Mouse (Mus musculus) duodenum, adult 2 months (tissue): ENCODE measurements around the gene Pgd. TPM values are rescaled to one million over a fixed set of nuclear protein-coding genes. Genes with fewer than 3 reads are reported as not detected.

ENCODE experiments used
- polyA plus RNA-seq: library from polyadenylated mRNA; depleted of rRNA; stranded (reverse); fragments of >200 nt; gene quantifications from 2 replicates; pipeline ENCODE4 v1.2.3, GENCODE M21; 2012; ENCODE audit warnings: low replicate concordance; rRNA removed

Gene Pgd
- 257 and 332 TPM in 2 replicates for polyA plus RNA-seq

DNA sequence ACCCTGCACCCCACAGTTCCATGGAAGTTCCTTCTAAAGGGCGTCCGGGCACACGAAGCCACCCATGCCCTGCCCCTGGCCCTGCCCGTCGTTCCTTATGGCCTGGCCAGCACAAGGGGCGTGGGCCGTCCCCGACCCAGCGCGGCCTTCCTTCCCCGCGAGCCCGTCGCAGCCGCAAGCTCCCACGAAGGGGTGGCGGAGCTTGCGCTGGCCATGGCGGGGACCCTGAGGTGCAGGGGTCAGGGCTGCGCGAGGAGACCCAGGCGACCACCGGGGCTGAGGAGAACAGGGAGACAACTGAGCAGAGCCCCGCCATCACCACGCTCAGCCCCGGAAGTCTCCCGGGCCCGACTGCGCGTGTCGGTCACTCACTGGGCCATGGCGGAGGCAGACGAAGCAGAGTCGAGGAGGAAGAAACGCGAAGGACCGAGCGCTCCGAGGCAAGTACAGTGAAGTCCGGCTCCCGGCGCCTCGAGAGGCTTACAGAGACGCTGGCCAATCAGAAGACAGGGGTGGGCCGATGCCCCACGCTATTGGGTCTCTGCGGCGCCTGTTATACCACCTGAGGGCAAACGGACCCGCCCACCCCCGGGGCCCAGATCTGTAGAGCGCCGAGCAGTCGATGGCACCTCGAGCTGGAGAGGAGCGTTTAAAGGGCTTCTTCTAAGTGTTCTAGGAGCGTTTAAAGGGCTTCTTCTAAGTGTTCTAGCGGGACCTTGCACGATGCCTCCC lies at the start of gene Pgd:
Gene Pgd, minus strand, starts transcription at position 557 of the 732 bp plus-strand sequence.

DNA sequence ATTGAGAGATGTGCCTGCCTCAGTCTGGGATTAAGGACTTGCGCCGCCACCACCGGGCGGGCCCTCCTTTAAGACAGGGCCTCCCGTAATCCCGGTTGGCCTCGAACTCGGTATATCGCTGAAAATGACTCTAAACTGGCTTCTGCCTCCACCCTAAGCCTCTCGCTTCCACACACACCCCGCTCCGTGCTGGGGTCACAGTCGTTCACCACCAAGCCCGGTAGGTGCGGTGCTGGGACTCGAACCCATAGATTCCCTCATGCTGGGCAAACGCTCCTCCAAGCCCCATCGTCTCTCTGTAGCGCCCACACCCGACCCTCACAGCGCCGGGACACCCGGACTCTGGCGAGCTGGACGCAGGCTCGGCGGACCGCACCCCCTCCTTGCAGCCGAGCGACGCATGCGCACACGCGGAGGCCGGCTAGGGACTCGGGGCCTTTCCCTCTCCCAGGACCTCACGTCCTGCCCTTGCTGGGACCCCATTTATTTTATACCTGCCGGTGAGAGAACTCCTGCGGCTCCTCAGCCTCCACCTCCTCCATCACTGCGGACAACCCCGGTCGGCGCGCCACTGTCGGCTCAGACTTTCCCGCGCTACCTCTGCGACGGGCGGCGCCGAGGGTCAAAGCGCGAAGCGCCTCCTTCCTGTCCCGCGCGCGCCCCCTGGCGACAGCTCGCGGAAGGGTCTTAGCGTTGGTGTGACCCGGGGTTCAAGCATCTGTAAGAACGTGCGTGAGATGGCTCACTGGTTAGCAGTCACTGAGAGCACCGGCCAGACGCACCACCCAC lies 29.4 kb downstream of the Pgd start, which contains the start of gene Cenps:
Gene Cenps, minus strand, starts transcription at position 648 of the 789 bp plus-strand sequence.

GRCm38 (mm10) chr4:149126663-149127062 lies 39.9 kb downstream of the Pgd start, which contains the start of gene Cort:
Gene Cort, minus strand, starts transcription at chr4:149126763.

DNA sequence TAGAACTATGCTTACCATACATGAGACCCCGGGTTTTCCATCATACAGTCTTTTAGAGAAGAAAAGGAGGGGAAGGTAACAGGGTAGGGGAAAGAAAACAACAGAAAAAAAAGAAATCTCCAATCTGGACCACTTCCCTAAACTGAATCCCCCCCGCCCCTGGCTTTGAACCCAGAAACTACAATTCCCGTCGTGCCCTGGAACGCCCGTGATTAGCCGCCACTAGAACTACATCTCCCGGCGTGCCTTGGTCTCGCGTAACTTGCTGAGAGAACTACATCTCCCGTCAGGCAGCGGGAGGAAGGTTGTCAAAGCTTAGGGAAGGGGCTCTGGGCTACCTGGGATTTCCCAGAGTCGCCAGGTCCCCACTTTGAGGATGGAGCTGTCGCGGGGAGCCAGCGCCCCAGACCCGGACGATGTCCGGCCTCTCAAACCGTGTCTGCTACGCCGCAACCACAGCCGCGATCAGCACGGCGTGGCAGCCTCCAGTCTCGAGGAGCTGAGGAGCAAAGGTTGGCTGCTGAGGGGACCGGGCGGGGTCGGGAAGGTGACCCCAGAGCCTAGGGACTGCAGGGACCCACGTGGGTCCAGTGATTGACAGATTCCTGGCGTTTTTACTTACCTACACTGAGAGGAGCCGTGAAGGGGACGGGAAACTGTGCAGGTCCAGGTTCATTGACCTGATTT lies 62.6 kb downstream of the Pgd start, which contains the start of gene Dffa:
Gene Dffa, plus strand, starts transcription at position 272 of the 687 bp plus-strand sequence.

Other genes starting within 250 kb of the Pgd start
- gene Pex14, start 66.9 kb downstream of the Pgd start, polyA plus RNA-seq: 48.2 and 62.9 TPM in 2 replicates
- gene Dffa, start 62.6 kb downstream of the Pgd start, polyA plus RNA-seq: 11.4 and 13.7 TPM in 2 replicates
- not detected in 2 replicates for gene Cort, start 40.0 kb downstream of the Pgd start, polyA plus RNA-seq
- gene Cenps, start 29.1 kb downstream of the Pgd start, polyA plus RNA-seq: 0.85 and 2.1 TPM in 2 replicates
- 9.0 and 12.5 TPM in 2 replicates for gene Kif1b, start 140.9 kb upstream of the Pgd start, polyA plus RNA-seq